Mouse (Mus musculus): Measurements from ENCODE around the gene Gzmm.
A peak's percentile ranks its signal among the peaks of the same experiment; 100 is the strongest.

DNA sequence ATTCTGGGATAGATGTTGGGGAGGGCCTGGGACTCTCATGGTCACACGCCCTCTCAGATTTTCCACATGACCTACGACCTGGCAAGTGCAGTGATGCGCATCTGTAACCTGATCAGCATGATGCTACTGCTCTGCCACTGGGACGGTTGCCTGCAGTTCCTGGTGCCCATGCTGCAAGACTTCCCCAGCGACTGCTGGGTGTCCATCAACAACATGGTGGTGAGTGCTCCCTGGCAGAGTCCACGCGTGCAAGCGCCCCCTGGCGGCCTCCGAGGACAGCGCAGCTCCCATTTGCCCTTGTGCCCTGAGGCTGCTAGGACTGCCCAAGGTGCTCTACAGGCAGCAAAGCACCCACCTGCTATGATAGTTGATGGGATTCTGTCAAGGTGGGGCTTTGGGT is 37.3 kb downstream of the Gzmm start:
- TF ChIP-seq POLR2A (IDR thresholded peaks at IDR 0.05; ENCODE audit: borderline replicate concordance, extremely low read depth, insufficient read depth, insufficient read length, poor library complexity, severe bottlenecking) (no peak), CTCF (IDR thresholded peaks at IDR 0.05; ENCODE audit: borderline replicate concordance, extremely low read depth, insufficient read depth, insufficient read length) (peak; percentile 58)

All from brain, embryonic 14.5 days (tissue).